Mouse (Mus musculus): ENCODE data around the gene Cd200r4. TPM values are rescaled to one million over a fixed set of nuclear protein-coding genes. Genes with fewer than 3 reads are reported as not detected.

Gene Cd200r4
- total RNA-seq (2012; rRNA removed), result 0.11 TPM in 1 of 2 replicates, not detected in the other

DNA sequence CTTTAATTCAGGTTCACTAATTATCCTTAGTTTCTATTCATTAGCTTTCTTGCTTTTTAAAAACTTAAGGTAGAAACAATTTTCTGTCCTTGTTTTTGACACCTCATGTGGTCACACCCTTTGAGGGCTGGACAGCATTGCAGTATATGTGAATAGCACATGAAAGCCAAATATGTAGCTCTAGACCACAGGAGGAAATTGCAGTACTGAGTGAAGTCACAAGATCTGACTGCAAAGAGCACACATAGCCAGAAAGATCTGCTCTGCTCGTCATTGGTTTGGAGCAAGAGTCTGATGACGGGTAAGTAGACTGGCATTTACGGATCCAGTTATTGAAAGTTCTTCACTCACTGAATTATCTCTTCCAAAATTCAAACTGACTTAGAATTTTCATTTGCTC is at the start of gene Cd200r4:
Gene Cd200r4, plus strand, starts transcription at position 190 of the 400 bp plus-strand sequence.
- no peaks in the 10 kb centered on the region for H3K9me3 ChIP-seq (ENCODE audit: control insufficient read depth, insufficient read depth, low read depth, low read length)
- H3K4me1 ChIP-seq (ENCODE audit: control insufficient read depth in 2 of 2, insufficient read depth in 2 of 2, low read length in 2 of 2, poor library complexity in 1 of 2), result no peaks in the 10 kb centered on the region
- DNase-seq (ENCODE audit: low read depth, low spot score), result no peak
- H3K27ac ChIP-seq (ENCODE audit: insufficient read depth, low read depth, low read length, poor library complexity, severe bottlenecking), result no peak within 1 kb of the TSS
- H3K9ac ChIP-seq (ENCODE audit: insufficient read depth, low read depth, low read length, poor library complexity, severe bottlenecking), result no peak within 1 kb of the TSS
- TF ChIP-seq ZNF384 (IDR thresholded peaks at IDR 0.05; ENCODE audit: low read depth, low read length), result no peak
- TF ChIP-seq MAFK (IDR thresholded peaks at IDR 0.05; ENCODE audit: insufficient read depth, low read depth, low read length), result no peak
- no peak for TF ChIP-seq ZC3H11A (IDR thresholded peaks at IDR 0.05; ENCODE audit: borderline replicate concordance, low read depth, low read length)
- TF ChIP-seq HCFC1 (IDR thresholded peaks at IDR 0.05; ENCODE audit: borderline replicate concordance, insufficient read depth, low read length), result no peak
- TF ChIP-seq CHD2 (IDR thresholded peaks at IDR 0.05; ENCODE audit: low read depth, low read length), result no peak
- in situ Hi-C loops (cut with MboI; ENCODE audit: low sequenced_read_pairs in 2 of 2, unreplicated experiment in 2 of 2), result no loop called here
- no peak within 1 kb of the TSS for H3K4me3 ChIP-seq (ENCODE audit: insufficient read depth in 1 of 2, low read depth in 1 of 2, low read length in 2 of 2, poor library complexity in 1 of 2, severe bottlenecking in 1 of 2)
- H3K36me3 ChIP-seq (ENCODE audit: control insufficient read depth, insufficient read depth, low read length, poor library complexity, severe bottlenecking), result no peaks in the 10 kb centered on the region

DNA sequence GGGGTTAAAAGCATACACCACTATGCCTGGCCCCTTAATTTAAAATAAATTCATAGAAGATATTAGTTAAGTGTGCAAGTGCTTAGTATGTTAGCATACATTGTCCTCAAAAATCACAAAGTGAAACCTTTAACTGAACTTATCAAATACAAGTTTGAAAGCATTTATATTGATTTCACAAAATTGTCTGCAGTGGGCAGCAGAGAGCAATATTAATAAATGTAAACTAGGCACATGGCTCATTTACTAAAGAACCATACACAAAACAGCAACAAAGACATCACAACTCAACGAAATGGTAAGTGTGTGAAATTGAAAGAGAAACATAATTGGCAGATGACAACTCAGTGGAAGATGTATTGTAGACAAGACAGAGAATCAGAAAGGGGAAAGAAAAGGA is 49.7 kb upstream of the Cd200r4 start:
- Histone ChIP-seq H3K4me1 (ENCODE audit: control insufficient read depth in 2 of 2, insufficient read depth in 2 of 2, low read length in 2 of 2, poor library complexity in 1 of 2) (peaks cover 3 to 6% of the 10 kb centered on the region in 2 experiments; a peak in 1 of 4 replicates), H3K27ac (ENCODE audit: insufficient read depth, low read depth, low read length, poor library complexity, severe bottlenecking) (no peak overlapping the region), H3K9ac (ENCODE audit: insufficient read depth, low read depth, low read length, poor library complexity, severe bottlenecking) (no peak overlapping the region), H3K9me3 (ENCODE audit: control insufficient read depth, insufficient read depth, low read depth, low read length) (no peaks in the 10 kb centered on the region), H3K4me3 (ENCODE audit: insufficient read depth in 1 of 2, low read depth in 1 of 2, low read length in 2 of 2, poor library complexity in 1 of 2, severe bottlenecking in 1 of 2) (no peak overlapping the region), H3K36me3 (ENCODE audit: control insufficient read depth, insufficient read depth, low read length, poor library complexity, severe bottlenecking) (no peaks in the 10 kb centered on the region)
- no peak for DNase-seq (ENCODE audit: low read depth, low spot score)
- in situ Hi-C loops (cut with MboI; ENCODE audit: low sequenced_read_pairs in 2 of 2, unreplicated experiment in 2 of 2), result no loop called here
- TF ChIP-seq ZC3H11A (IDR thresholded peaks at IDR 0.05; ENCODE audit: borderline replicate concordance, low read depth, low read length), result no peak
- no peak for TF ChIP-seq MAFK (IDR thresholded peaks at IDR 0.05; ENCODE audit: insufficient read depth, low read depth, low read length)
- TF ChIP-seq CHD2 (IDR thresholded peaks at IDR 0.05; ENCODE audit: low read depth, low read length), result no peak
- no peak for TF ChIP-seq HCFC1 (IDR thresholded peaks at IDR 0.05; ENCODE audit: borderline replicate concordance, insufficient read depth, low read length)
- TF ChIP-seq ZNF384 (IDR thresholded peaks at IDR 0.05; ENCODE audit: low read depth, low read length), result no peak

GRCm38 (mm10) chr16:44765555-44766319 is 45.8 kb upstream of the Cd200r4 start, which contains the start of gene Cd200r1:
TSS of gene Cd200r1 (plus strand) at chr16:44765736.
- no peak within 1 kb of the TSS for H3K27ac ChIP-seq (ENCODE audit: insufficient read depth, low read depth, low read length, poor library complexity, severe bottlenecking)
- in situ Hi-C loops (cut with MboI; ENCODE audit: low sequenced_read_pairs in 2 of 2, unreplicated experiment in 2 of 2), result no loop called here
- H3K9ac ChIP-seq (ENCODE audit: insufficient read depth, low read depth, low read length, poor library complexity, severe bottlenecking), result no peak within 1 kb of the TSS
- no peak for DNase-seq (ENCODE audit: low read depth, low spot score)
- no peaks in the 10 kb centered on the region for H3K36me3 ChIP-seq (ENCODE audit: control insufficient read depth, insufficient read depth, low read length, poor library complexity, severe bottlenecking)
- no peak for TF ChIP-seq ZNF384 (IDR thresholded peaks at IDR 0.05; ENCODE audit: low read depth, low read length)
- no peak for TF ChIP-seq MAFK (IDR thresholded peaks at IDR 0.05; ENCODE audit: insufficient read depth, low read depth, low read length)
- no peak for TF ChIP-seq HCFC1 (IDR thresholded peaks at IDR 0.05; ENCODE audit: borderline replicate concordance, insufficient read depth, low read length)
- TF ChIP-seq ZC3H11A (IDR thresholded peaks at IDR 0.05; ENCODE audit: borderline replicate concordance, low read depth, low read length), result no peak
- no peak for TF ChIP-seq CHD2 (IDR thresholded peaks at IDR 0.05; ENCODE audit: low read depth, low read length)
- H3K9me3 ChIP-seq (ENCODE audit: control insufficient read depth, insufficient read depth, low read depth, low read length), result no peaks in the 10 kb centered on the region
- H3K4me1 ChIP-seq (ENCODE audit: control insufficient read depth in 2 of 2, insufficient read depth in 2 of 2, low read length in 2 of 2, poor library complexity in 1 of 2), result peaks cover 3 to 6% of the 10 kb centered on the region in 2 experiments; a peak in 1 of 4 replicates
- no peak within 1 kb of the TSS for H3K4me3 ChIP-seq (ENCODE audit: insufficient read depth in 1 of 2, low read depth in 1 of 2, low read length in 2 of 2, poor library complexity in 1 of 2, severe bottlenecking in 1 of 2)

DNA sequence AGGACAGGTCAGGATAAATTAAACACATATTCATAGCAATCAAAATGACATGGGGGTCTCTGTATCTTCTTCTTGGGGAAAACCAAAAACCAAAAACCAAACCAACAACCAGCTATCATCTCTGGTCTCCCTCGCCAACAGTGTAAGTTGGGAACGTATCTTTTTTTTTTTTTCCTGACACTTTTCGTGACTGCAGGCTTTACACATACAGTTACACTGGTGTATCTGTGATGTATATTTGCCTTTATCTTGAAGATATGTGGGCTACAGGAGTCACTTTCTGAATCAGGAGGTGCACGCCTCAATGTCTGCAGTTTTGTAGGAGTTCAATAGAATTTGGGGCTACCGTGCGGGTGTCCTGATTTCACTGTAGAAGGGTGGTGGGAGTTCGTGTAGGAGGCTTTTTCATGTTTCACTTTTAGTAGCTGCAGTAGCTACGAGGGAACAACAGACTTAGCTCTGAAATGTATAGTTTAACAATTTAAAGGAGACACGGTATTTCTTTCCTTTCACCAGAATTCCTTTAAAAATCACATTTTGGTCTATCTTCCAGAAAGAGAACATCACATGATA is 45.1 kb upstream of the Cd200r4 start:
- in situ Hi-C loops (cut with MboI; ENCODE audit: low sequenced_read_pairs in 2 of 2, unreplicated experiment in 2 of 2), result no loop called here

More for the DNA sequence above, 45.1 kb upstream of the Cd200r4 start:
- DNase-seq (ENCODE audit: low read depth, low spot score), result no peak
- Histone ChIP-seq H3K27ac (ENCODE audit: insufficient read depth, low read depth, low read length, poor library complexity, severe bottlenecking) (no peak overlapping the region), H3K36me3 (ENCODE audit: control insufficient read depth, insufficient read depth, low read length, poor library complexity, severe bottlenecking) (no peaks in the 10 kb centered on the region), H3K4me1 (ENCODE audit: control insufficient read depth in 2 of 2, insufficient read depth in 2 of 2, low read length in 2 of 2, poor library complexity in 1 of 2) (peaks cover 3 to 6% of the 10 kb centered on the region in 2 experiments; a peak in 1 of 4 replicates), H3K9ac (ENCODE audit: insufficient read depth, low read depth, low read length, poor library complexity, severe bottlenecking) (no peak overlapping the region), H3K4me3 (ENCODE audit: insufficient read depth in 1 of 2, low read depth in 1 of 2, low read length in 2 of 2, poor library complexity in 1 of 2, severe bottlenecking in 1 of 2) (no peak overlapping the region), H3K9me3 (ENCODE audit: control insufficient read depth, insufficient read depth, low read depth, low read length) (no peaks in the 10 kb centered on the region)
- TF ChIP-seq MAFK (IDR thresholded peaks at IDR 0.05; ENCODE audit: insufficient read depth, low read depth, low read length), result no peak
- no peak for TF ChIP-seq ZNF384 (IDR thresholded peaks at IDR 0.05; ENCODE audit: low read depth, low read length)
- TF ChIP-seq HCFC1 (IDR thresholded peaks at IDR 0.05; ENCODE audit: borderline replicate concordance, insufficient read depth, low read length), result no peak
- no peak for TF ChIP-seq ZC3H11A (IDR thresholded peaks at IDR 0.05; ENCODE audit: borderline replicate concordance, low read depth, low read length)
- TF ChIP-seq CHD2 (IDR thresholded peaks at IDR 0.05; ENCODE audit: low read depth, low read length), result no peak

Data from ES-E14 (cell line).